Mouse (Mus musculus): ENCODE data around the gene Sptb. TPM values are rescaled to one million over a fixed set of nuclear protein-coding genes. Genes with fewer than 3 reads are reported as not detected.
A peak's percentile ranks its signal among the peaks of the same experiment; 100 is the strongest.

Sptb gene
- polyA plus RNA-seq, 1 experiment from 2014 or later, result 53.4 TPM

DNA sequence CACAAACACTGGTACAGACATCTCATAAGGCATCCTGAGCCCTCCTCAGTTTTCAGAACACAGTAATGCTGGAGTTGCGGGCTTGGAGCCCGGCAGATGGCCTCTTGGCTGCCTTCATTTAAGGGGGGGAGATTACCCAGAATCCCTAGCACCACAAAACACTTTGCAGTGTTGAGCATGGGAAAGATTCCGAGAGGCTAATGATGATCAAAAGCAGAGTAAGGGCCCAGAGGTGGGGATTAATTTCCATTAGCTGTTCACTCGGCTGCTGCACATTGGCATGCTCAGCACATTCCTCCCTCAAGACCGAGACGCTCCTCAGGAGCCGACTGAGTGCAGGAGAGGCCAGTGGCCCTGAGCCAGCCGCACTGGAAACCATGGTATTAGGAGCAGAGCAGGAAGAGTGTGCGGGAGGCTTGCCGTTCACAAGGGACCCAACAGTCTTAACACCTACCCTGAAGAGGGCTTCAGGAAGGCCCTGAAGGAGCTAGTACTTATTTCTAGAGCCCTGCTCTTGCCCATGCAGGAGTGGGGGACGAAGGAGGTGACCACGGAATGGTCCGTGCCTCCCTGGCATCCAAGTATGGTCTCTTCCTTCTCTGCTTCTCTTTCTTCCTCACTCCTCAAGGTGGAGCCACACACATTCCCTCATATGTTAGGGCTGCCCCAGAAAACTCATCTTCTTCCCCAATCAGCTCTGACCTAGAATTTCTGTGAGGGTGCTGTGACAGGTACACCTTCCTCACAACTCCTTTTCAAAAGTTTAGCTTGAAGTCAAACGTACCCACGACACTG, 75.3 kb downstream of the Sptb start:
- Histone ChIP-seq H3K36me3 (ENCODE audit: control insufficient read depth, insufficient read depth, low read length) (peaks cover 11% of the 10 kb centered on the region), H3K4me2 (no peak overlapping the region), H3K4me3 (ENCODE audit: low read depth, low read length) (no peak overlapping the region)

DNA sequence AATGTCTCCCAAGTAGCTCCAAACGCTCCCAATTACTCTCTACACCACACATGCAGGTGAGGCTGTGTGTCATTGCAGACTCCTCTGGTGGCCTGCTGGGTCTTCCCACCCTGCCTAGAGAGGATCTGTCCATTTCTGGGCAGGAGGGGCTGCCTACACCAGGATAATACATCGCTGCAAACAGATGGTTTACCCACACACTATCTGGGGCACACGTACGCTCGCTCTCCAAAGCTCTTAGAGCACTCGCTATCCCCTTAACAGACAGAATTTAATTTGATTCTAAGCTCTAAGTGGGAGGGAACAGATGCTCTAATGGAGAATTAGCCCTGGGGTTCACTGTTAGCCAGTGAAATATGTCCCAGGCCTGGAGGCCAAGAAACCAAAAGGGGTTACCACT, 87.0 kb downstream of the Sptb start:
- Histone ChIP-seq H3K4me1 (replicated peaks; ENCODE audit: control insufficient read depth, insufficient read depth, low read length) (no peaks in the 10 kb centered on the region), H3K27ac (ENCODE audit: low read depth, low read length) (no peak overlapping the region), H3K36me3 (ENCODE audit: control insufficient read depth, insufficient read depth, low read length) (peaks cover 14% of the 10 kb centered on the region), H3K9ac (ENCODE audit: low read depth, low read length) (no peak overlapping the region), H3K9me3 (ENCODE audit: control insufficient read depth, low read length) (no peaks in the 10 kb centered on the region), H3K27me3 (replicated peaks; ENCODE audit: control insufficient read depth, insufficient read depth, low read length) (no peaks in the 10 kb centered on the region), H3K4me2 (no peak overlapping the region), H3K4me3 (ENCODE audit: low read depth, low read length) (no peak overlapping the region)
- 82% methylated on average over 6 of the region's 6 CpGs for WGBS
- no peak for ATAC-seq (replicated peaks; ENCODE audit: low FRiP score)
- DNase-seq (ENCODE audit: low spot score), result no peak

More for the DNA sequence above, 75.3 kb downstream of the Sptb start:
- H3K9me3 ChIP-seq (ENCODE audit: control insufficient read depth, low read length), result no peaks in the 10 kb centered on the region
- DNase-seq (ENCODE audit: low spot score) (no peak), ATAC-seq (replicated peaks; ENCODE audit: low FRiP score) (0 out of 2 replicates have a peak, but pooled peaks have one; percentile 13)
- no peak overlapping the region for H3K9ac ChIP-seq (ENCODE audit: low read depth, low read length)
- no peaks in the 10 kb centered on the region for H3K27me3 ChIP-seq (replicated peaks; ENCODE audit: control insufficient read depth, insufficient read depth, low read length)
- 72% methylated on average over 15 of the region's 15 CpGs for WGBS
- H3K4me1 ChIP-seq (replicated peaks; ENCODE audit: control insufficient read depth, insufficient read depth, low read length), result no peaks in the 10 kb centered on the region
- H3K27ac ChIP-seq (ENCODE audit: low read depth, low read length), result no peak overlapping the region

DNA sequence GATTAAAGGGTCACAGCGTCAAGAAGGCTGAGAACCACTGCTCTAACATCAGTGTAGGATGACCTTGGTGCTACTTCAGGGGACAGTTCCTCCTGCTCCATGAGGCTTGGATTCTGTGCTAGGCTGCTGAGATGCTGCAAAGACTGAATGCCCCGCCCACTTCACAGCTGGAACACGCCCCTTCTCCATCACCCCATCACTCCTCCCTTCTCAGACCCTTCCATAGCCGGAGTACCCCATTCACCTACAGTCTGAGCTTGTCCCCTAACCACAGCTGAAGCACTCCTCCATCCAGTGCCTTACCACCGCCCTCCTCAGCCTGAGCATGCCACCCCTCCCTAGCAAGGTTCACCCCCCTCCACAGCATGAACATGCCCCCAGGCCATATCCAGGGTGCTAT, 90.5 kb downstream of the Sptb start:
- Histone ChIP-seq H3K9me3 (ENCODE audit: control insufficient read depth, low read length) (no peaks in the 10 kb centered on the region), H3K4me1 (replicated peaks; ENCODE audit: control insufficient read depth, insufficient read depth, low read length) (no peaks in the 10 kb centered on the region), H3K27me3 (replicated peaks; ENCODE audit: control insufficient read depth, insufficient read depth, low read length) (no peaks in the 10 kb centered on the region), H3K27ac (ENCODE audit: low read depth, low read length) (no peak overlapping the region), H3K4me3 (ENCODE audit: low read depth, low read length) (no peak overlapping the region), H3K4me2 (no peak overlapping the region), H3K9ac (ENCODE audit: low read depth, low read length) (no peak overlapping the region), H3K36me3 (ENCODE audit: control insufficient read depth, insufficient read depth, low read length) (peaks cover 12% of the 10 kb centered on the region)
- no peak for DNase-seq (ENCODE audit: low spot score)
- 53% methylated on average over 5 of the region's 5 CpGs for WGBS
- no peak for ATAC-seq (replicated peaks; ENCODE audit: low FRiP score)

DNA sequence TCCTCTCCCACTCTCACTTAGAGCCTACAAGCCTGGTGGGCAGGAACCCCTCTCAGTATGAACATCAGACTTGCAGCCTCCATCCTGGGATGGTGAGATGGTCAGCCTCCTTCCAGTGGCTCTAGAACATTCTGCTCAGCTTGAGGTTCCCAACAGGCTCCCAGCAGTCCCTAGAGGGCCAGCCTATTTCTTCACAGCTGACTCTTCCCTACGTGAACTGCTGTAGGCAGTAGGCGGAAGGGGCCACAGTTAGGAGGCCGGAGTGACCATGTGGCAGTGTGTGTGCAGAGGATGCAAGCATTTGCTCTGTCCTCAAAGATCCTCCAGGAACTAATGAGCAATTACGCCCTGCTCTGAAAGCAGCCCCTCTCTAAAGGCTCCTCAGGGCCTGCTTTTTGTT, 92.2 kb downstream of the Sptb start:
- ATAC-seq (replicated peaks; ENCODE audit: low FRiP score), result no peak
- 89% methylated on average over 4 of the region's 4 CpGs for WGBS
- H3K36me3 ChIP-seq (ENCODE audit: control insufficient read depth, insufficient read depth, low read length), result peaks cover 7% of the 10 kb centered on the region

DNA sequence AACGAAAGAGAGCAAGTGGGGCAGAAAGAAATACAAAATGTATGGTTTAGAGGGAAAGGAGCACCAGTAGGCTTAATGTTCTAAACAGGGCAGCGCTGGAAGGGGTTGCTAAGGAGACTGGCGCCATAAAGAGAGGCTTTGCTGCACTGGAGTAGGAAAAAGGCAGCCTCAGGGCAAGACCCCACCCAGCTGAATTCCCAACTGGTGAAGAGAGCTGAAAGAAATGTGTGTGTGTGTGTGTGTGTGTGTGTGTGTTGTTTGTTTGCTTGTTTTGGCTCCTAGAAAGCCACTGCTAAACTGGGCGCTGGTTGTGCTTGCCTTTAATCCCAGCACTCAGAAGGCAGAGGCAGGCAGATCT, 94.8 kb downstream of the Sptb start:
- H3K4me1 ChIP-seq (replicated peaks; ENCODE audit: control insufficient read depth, insufficient read depth, low read length), result no peaks in the 10 kb centered on the region
- DNase-seq (ENCODE audit: low spot score), result no peak

More for the DNA sequence above, 92.2 kb downstream of the Sptb start:
- Histone ChIP-seq H3K27me3 (replicated peaks; ENCODE audit: control insufficient read depth, insufficient read depth, low read length) (no peaks in the 10 kb centered on the region), H3K9ac (ENCODE audit: low read depth, low read length) (no peak overlapping the region), H3K4me1 (replicated peaks; ENCODE audit: control insufficient read depth, insufficient read depth, low read length) (no peaks in the 10 kb centered on the region), H3K4me3 (ENCODE audit: low read depth, low read length) (no peak overlapping the region), H3K4me2 (no peak overlapping the region), H3K27ac (ENCODE audit: low read depth, low read length) (no peak overlapping the region), H3K9me3 (ENCODE audit: control insufficient read depth, low read length) (no peaks in the 10 kb centered on the region)
- no peak for DNase-seq (ENCODE audit: low spot score)

DNA sequence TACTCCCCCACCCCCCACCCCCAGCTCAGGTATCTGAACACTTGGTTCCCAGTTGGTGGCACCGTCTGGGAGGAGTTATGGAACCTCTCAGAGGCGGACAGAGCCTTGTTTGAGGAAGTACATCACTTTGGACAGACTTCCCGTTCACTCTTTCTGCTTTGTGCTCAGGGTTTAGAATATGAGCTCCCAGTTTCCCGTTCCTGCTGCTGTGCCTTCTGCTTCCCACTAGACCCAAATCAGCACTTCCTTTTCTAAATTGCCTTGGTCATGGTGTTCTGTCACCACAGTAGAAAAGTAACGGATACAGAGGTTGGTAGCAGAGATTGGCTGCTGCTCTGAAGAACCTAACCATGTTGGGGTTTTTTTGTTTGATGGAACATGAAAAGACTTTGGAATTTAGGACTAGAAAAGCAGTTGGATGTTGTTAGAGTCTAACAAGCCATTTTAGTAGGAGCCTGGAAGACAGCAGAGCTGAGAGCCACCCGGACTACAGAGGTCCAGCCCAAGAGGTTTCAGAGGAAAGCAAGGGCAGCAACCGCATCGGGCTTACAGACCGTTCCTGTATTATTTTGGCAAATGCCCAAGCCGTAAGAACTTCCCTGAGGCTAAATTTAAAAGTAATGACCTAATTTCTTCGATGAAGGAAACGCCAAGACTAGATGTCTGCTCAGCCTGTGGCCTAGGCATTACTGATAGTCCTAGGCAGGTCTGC, 95.3 kb downstream of the Sptb start:
- H3K9me3 ChIP-seq (ENCODE audit: control insufficient read depth, low read length), result no peaks in the 10 kb centered on the region
- H3K4me1 ChIP-seq (replicated peaks; ENCODE audit: control insufficient read depth, insufficient read depth, low read length), result no peaks in the 10 kb centered on the region
- no peak overlapping the region; the same call in 1 of the 2 replicates for H3K27ac ChIP-seq (ENCODE audit: low read depth, low read length)
- no peak for DNase-seq (ENCODE audit: low spot score)
- H3K36me3 ChIP-seq (ENCODE audit: control insufficient read depth, insufficient read depth, low read length), result peaks cover 24% of the 10 kb centered on the region
- H3K27me3 ChIP-seq (replicated peaks; ENCODE audit: control insufficient read depth, insufficient read depth, low read length), result no peaks in the 10 kb centered on the region
- ATAC-seq (replicated peaks; ENCODE audit: low FRiP score), result no peak
- H3K4me2 ChIP-seq, result no peak overlapping the region
- WGBS, result 68% methylated on average over 12 of the region's 12 CpGs
- no peak overlapping the region for H3K4me3 ChIP-seq (ENCODE audit: low read depth, low read length)
- no peak overlapping the region for H3K9ac ChIP-seq (ENCODE audit: low read depth, low read length)

More for the DNA sequence above, 94.8 kb downstream of the Sptb start:
- Histone ChIP-seq H3K27me3 (replicated peaks; ENCODE audit: control insufficient read depth, insufficient read depth, low read length) (no peaks in the 10 kb centered on the region), H3K27ac (ENCODE audit: low read depth, low read length) (no peak overlapping the region; the same call in 1 of the 2 replicates), H3K36me3 (ENCODE audit: control insufficient read depth, insufficient read depth, low read length) (peaks cover 26% of the 10 kb centered on the region), H3K9me3 (ENCODE audit: control insufficient read depth, low read length) (no peaks in the 10 kb centered on the region), H3K4me3 (ENCODE audit: low read depth, low read length) (no peak overlapping the region), H3K9ac (ENCODE audit: low read depth, low read length) (no peak overlapping the region), H3K4me2 (no peak overlapping the region)
- ATAC-seq (replicated peaks; ENCODE audit: low FRiP score), result no peak
- WGBS, result 86% methylated on average over 4 of the region's 4 CpGs

DNA sequence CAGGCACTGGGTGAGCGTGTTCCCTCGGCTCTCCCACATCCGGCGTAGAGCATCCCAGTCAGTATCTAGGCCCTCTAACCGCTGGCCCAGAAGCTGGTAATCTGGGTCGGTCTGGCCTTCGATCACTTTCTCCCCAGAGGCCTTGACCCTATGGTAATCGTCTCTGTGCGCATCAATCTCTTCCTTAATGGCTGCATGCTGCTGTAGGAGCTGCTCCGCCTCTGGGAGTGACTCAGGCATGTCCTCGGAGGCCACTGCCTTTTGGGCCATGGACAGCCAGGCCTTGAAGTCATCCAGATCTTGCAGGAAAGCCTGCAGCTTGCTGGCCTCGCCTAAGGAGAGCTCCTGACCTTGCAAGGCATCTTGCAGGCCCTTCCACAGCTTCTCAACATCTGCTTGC, 97.7 kb downstream of the Sptb start:
- no peak for ATAC-seq (replicated peaks; ENCODE audit: low FRiP score)
- no peak overlapping the region for H3K27ac ChIP-seq (ENCODE audit: low read depth, low read length)
- no peaks in the 10 kb centered on the region for H3K4me1 ChIP-seq (replicated peaks; ENCODE audit: control insufficient read depth, insufficient read depth, low read length)
- no peaks in the 10 kb centered on the region for H3K27me3 ChIP-seq (replicated peaks; ENCODE audit: control insufficient read depth, insufficient read depth, low read length)
- H3K9me3 ChIP-seq (ENCODE audit: control insufficient read depth, low read length), result no peaks in the 10 kb centered on the region
- WGBS, result 87% methylated on average over 12 of the region's 12 CpGs
- H3K36me3 ChIP-seq (ENCODE audit: control insufficient read depth, insufficient read depth, low read length), result peaks cover 29% of the 10 kb centered on the region
- no peak overlapping the region for H3K4me3 ChIP-seq (ENCODE audit: low read depth, low read length)
- H3K9ac ChIP-seq (ENCODE audit: low read depth, low read length), result no peak overlapping the region
- H3K4me2 ChIP-seq, result no peak overlapping the region
- DNase-seq (ENCODE audit: low spot score), result no peak

DNA sequence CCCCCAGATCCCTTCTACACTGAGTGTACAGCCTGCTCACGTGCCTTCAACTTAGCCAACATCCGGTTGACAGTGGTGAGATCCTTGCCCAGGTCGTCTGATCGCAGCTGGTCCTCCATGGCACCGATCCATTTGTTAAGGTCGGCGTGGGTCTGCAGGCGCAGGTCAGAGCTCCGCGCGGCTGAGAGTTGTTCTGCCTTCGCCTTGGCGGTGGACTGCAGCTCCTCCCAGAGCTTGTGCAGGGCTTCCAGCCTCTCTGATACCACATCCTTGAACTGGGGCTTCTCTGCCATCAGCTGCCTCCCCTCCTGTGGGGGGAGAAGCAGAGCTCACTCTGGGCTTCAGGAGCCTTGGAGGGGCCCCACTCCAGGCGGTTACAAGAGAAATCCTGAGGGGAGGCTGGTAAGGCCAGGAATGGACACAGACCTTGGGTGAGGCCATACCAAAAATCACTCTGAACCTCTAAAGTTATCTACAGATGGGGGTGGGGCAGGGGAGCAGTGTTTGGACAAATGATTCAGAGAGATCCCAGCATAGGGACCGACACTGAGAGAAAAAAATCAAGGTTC, 101.3 kb downstream of the Sptb start:
- Histone ChIP-seq H3K4me3 (ENCODE audit: low read depth, low read length) (no peak overlapping the region), H3K9me3 (ENCODE audit: control insufficient read depth, low read length) (no peaks in the 10 kb centered on the region), H3K27ac (ENCODE audit: low read depth, low read length) (no peak overlapping the region), H3K4me2 (no peak overlapping the region), H3K4me1 (replicated peaks; ENCODE audit: control insufficient read depth, insufficient read depth, low read length) (no peaks in the 10 kb centered on the region), H3K9ac (ENCODE audit: low read depth, low read length) (no peak overlapping the region), H3K27me3 (replicated peaks; ENCODE audit: control insufficient read depth, insufficient read depth, low read length) (no peaks in the 10 kb centered on the region), H3K36me3 (ENCODE audit: control insufficient read depth, insufficient read depth, low read length) (peaks cover 27% of the 10 kb centered on the region)
- WGBS, result 71% methylated on average over 15 of the region's 15 CpGs
- DNase-seq (ENCODE audit: low spot score) (no peak), ATAC-seq (replicated peaks; ENCODE audit: low FRiP score) (no peak)
